Mouse (Mus musculus) midbrain, embryonic 16.5 days (tissue): ENCODE measurements at regions not wholly inside any gene's neighbourhood (a gene's known extent, or its start where the extent isn't known, plus 50 kb on each side); places are given as distances from the start of the nearest gene placed in this dataset.
A peak's percentile ranks its signal among the peaks of the same experiment; 100 is the strongest.

Experiments used
- ATAC-seq: fragments of 200-750 bp; cut with Nextera tagmentation; 2 replicates; pipeline ENCODE4 v1.8.0; 2017; ENCODE audit warnings: moderate TSS enrichment
- H3K27ac ChIP-seq: fragments of 300-500 bp; sonication (generic); 2 replicates; pipeline ENCODE4 v1.5.1; 2014; ENCODE audit warnings: mild to moderate bottlenecking, low read length, mixed read lengths
- H3K27me3 ChIP-seq: fragments of 300-500 bp; sonication (generic); 2 replicates; pipeline ENCODE4 v1.6.1; 2014; ENCODE audit warnings: low read depth, low read length, mixed read lengths; ENCODE audit not compliant: control insufficient read depth, insufficient read depth
- H3K36me3 ChIP-seq: fragments of 300-500 bp; sonication (generic); 2 replicates; pipeline ENCODE4 v1.6.1; 2014; ENCODE audit warnings: mild to moderate bottlenecking, low read length, moderate library complexity, mixed read lengths; ENCODE audit not compliant: control insufficient read depth, insufficient read depth
- H3K4me1 ChIP-seq: fragments of 300-500 bp; sonication (generic); 2 replicates; pipeline ENCODE4 v1.6.1; 2014; ENCODE audit warnings: mild to moderate bottlenecking, low read length, mixed read lengths; ENCODE audit not compliant: control insufficient read depth, insufficient read depth
- H3K4me2 ChIP-seq: fragments of 300-500 bp; sonication (generic); 2 replicates; pipeline ENCODE4 v1.6.1; 2014; ENCODE audit warnings: mild to moderate bottlenecking, low read length, mixed read lengths
- H3K4me3 ChIP-seq: fragments of 300-500 bp; sonication (generic); 2 replicates; pipeline ENCODE4 v1.5.1; 2014; ENCODE audit warnings: low read depth, mild to moderate bottlenecking, low read length, moderate library complexity, mixed read lengths
- H3K9ac ChIP-seq: fragments of 300-500 bp; sonication (generic); 2 replicates; pipeline ENCODE4 v1.6.1; 2014; ENCODE audit warnings: low read depth, low read length, mixed read lengths
- H3K9me3 ChIP-seq: fragments of 300-500 bp; sonication (generic); replicated peaks from 2 replicates; pipeline ENCODE4 v1.6.1; 2014; ENCODE audit warnings: mild to moderate bottlenecking, low read length, mixed read lengths; ENCODE audit not compliant: control insufficient read depth, poor library complexity, severe bottlenecking
- WGBS: fragments of 180-500 bp; shearing (Covaris S2); extraction: QIAGEN DNeasy Blood & Tissue Kit; methylation state at CpG from one replicate; pipeline ENCODE4 v1.1.7; 2014; 5-methylcytosine and 5-hydroxymethylcytosine counted together

DNA sequence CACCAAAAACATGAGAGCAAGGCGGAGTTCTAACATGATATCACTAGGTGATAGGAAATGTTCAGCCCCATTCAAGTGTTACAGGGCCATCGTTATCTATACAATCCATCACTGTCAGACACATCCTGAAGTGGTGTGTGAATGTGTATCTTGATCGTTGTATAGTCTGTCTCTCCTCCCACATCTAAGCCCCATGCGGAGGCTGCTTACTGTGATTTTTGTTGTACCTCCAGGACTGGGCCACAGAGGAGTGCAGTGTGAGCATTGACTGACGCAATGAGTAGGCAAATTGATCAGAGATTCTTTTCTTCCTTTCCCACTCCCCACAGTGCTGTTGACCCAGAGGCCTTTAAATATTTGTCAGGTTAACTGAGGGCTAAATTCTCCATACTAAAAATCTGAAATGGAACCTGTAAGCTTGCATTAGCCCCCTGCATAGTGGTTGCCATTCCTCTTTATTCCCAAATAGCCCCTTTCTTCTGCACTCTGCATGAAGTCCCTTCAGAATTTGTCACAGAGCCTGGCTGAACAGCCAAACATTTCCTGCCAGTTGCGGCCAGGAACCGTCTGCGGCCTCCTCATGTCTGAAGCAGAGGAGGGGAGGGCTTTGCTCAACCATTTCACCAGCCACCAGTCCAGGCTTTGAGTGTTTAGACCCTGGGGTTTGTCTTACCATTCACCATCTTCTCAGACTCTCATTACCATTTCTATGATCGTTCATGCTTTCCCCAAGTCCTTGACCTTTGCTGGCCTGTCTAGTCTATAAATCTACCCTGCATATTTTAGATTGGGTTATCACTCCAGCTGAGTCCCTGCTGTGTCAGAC is 119.3 kb downstream of the Ttc8 start:
- Histone ChIP-seq H3K36me3 (no peaks in the 10 kb centered on the region), H3K27ac (no peak overlapping the region), H3K4me1 (peaks cover 6% of the 10 kb centered on the region), H3K9ac (no peak overlapping the region), H3K4me2 (no peak overlapping the region), H3K9me3 (no peaks in the 10 kb centered on the region), H3K27me3 (no peaks in the 10 kb centered on the region; the same call in 1 of the 2 replicates), H3K4me3 (no peak overlapping the region)
- 0 out of 2 replicates have a peak, but pooled peaks have one; percentile 8 for ATAC-seq
- 29% methylated on average over 9 of the region's 9 CpGs for WGBS

GRCm38 (mm10) chr12:99041606-99042005 is 121.2 kb downstream of the Ttc8 start:
- Histone ChIP-seq H3K4me1 (peaks cover 6% of the 10 kb centered on the region), H3K9ac (no peak overlapping the region), H3K9me3 (no peaks in the 10 kb centered on the region), H3K4me3 (no peak overlapping the region), H3K27me3 (no peaks in the 10 kb centered on the region; the same call in 1 of the 2 replicates), H3K27ac (no peak overlapping the region), H3K4me2 (no peak overlapping the region), H3K36me3 (no peaks in the 10 kb centered on the region)
- ATAC-seq: no peak
- WGBS: 62% methylated on average over 4 of the region's 4 CpGs

- ATAC-seq: no peak
- 0 out of 2 replicates have a peak overlapping the region, but pooled peaks have one; percentile 18 for H3K27ac ChIP-seq
- H3K9ac ChIP-seq: no peak overlapping the region
- H3K36me3 ChIP-seq: no peaks in the 10 kb centered on the region
- H3K4me2 ChIP-seq: no peak overlapping the region
- H3K4me1 ChIP-seq: peaks cover 6% of the 10 kb centered on the region
- H3K27me3 ChIP-seq: no peaks in the 10 kb centered on the region
- no peak overlapping the region for H3K4me3 ChIP-seq
- WGBS: 63% methylated on average over 16 of the region's 16 CpGs
- H3K9me3 ChIP-seq: no peaks in the 10 kb centered on the region
Measured at GRCm38 (mm10) chr12:99042918-99043862, 122.8 kb downstream of the Ttc8 start.

DNA sequence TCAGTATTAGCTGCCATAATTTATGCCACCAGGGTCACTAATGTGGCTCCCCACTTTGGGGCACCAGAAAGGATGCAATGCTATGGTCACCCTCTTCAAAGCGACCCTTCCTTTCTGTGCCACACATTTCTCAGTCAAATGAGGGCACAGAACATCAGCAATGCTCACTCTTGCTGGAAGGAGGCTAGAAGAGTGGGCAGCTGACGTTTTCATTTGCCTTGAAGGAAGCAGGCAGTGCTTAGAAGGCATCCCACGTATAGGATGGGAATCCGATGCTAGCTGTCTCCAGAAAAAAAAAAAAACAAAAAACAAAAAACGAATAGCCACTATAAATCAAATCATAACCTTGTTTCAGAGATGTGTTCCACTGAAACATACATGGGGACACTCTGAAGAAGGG is 124.1 kb downstream of the Ttc8 start:
- 61% methylated on average over 5 of the region's 5 CpGs for WGBS
- H3K36me3 ChIP-seq: no peaks in the 10 kb centered on the region
- no peak for ATAC-seq
- no peak overlapping the region for H3K9ac ChIP-seq
- H3K4me2 ChIP-seq: no peak overlapping the region
- H3K4me1 ChIP-seq: peaks cover 6% of the 10 kb centered on the region
- H3K27me3 ChIP-seq: no peaks in the 10 kb centered on the region
- no peak overlapping the region for H3K4me3 ChIP-seq
- no peak overlapping the region for H3K27ac ChIP-seq
- H3K9me3 ChIP-seq: no peaks in the 10 kb centered on the region

GRCm38 (mm10) chr12:99050426-99050825 is 130.1 kb downstream of the Ttc8 start:
- 80% methylated on average over 2 of the region's 2 CpGs for WGBS
- Histone ChIP-seq H3K4me3 (no peak overlapping the region), H3K27me3 (no peaks in the 10 kb centered on the region), H3K9ac (no peak overlapping the region), H3K27ac (no peak overlapping the region), H3K36me3 (no peaks in the 10 kb centered on the region), H3K4me1 (no peaks in the 10 kb centered on the region), H3K4me2 (no peak overlapping the region), H3K9me3 (no peaks in the 10 kb centered on the region)
- ATAC-seq: no peak

DNA sequence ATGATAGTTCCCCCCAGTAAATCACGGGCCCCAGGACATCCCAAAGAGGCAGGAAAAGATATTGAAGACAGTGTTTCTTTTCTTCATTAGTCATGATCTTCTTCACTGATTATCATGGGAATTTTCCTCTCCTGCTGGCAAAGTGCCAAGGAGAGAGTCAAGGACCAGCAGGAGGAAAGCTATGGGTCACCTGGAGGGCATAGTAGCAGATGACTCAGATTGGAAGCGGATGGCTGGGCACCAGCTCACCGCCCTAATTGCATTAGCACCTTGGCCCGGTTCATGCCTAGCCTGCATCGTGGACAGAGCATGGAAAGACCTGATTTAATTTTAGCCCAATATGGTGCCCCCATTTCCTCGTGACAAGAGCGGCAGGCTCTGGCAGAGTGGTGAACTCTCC is 132.2 kb downstream of the Ttc8 start:
- Histone ChIP-seq H3K4me2 (no peak overlapping the region), H3K27ac (no peak overlapping the region), H3K36me3 (no peaks in the 10 kb centered on the region), H3K9me3 (no peaks in the 10 kb centered on the region), H3K4me1 (no peaks in the 10 kb centered on the region), H3K27me3 (no peaks in the 10 kb centered on the region), H3K9ac (no peak overlapping the region), H3K4me3 (no peak overlapping the region)
- WGBS: 80% methylated on average over 7 of the region's 7 CpGs
- ATAC-seq: no peak

- 95% methylated on average over 2 of the region's 2 CpGs for WGBS
Measured at GRCm38 (mm10) chr12:99057521-99057920, 137.1 kb downstream of the Ttc8 start.

DNA sequence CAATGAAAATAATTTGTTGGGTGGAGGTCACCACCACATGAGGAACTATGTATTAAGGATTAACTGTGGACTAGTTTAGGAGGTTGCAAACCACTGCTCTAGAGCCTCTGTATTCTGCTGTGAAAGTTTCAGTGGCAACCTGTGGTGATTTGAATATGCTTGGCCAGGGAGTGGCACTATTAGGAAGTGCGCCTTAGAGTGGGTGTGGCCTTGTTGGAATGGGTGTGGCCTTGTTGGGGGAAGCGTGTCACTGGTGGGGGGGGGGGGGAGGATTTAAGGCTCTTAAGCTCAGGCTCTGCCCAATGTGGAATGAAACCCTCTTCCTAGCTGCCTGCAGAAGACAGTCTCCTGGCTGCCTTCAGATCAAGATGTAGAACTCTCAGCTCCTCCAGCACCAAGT is 138.5 kb downstream of the Ttc8 start:
- Histone ChIP-seq H3K4me3 (no peak overlapping the region), H3K27ac (no peak overlapping the region), H3K4me1 (no peaks in the 10 kb centered on the region), H3K9me3 (no peaks in the 10 kb centered on the region), H3K4me2 (no peak overlapping the region), H3K27me3 (no peaks in the 10 kb centered on the region), H3K36me3 (no peaks in the 10 kb centered on the region), H3K9ac (no peak overlapping the region)
- ATAC-seq: no peak
- WGBS: 60% methylated on average over 2 of the region's 2 CpGs

More at GRCm38 (mm10) chr12:99057521-99057920, 137.1 kb downstream of the Ttc8 start:
- Histone ChIP-seq H3K9me3 (no peaks in the 10 kb centered on the region), H3K4me1 (no peaks in the 10 kb centered on the region), H3K27ac (no peak overlapping the region), H3K36me3 (no peaks in the 10 kb centered on the region), H3K4me2 (no peak overlapping the region), H3K4me3 (no peak overlapping the region), H3K9ac (no peak overlapping the region), H3K27me3 (no peaks in the 10 kb centered on the region)
- ATAC-seq: no peak

- no peak overlapping the region for H3K4me3 ChIP-seq
- no peak overlapping the region for H3K9ac ChIP-seq
- no peak overlapping the region for H3K4me2 ChIP-seq
- H3K27ac ChIP-seq: no peak overlapping the region
- H3K36me3 ChIP-seq: no peaks in the 10 kb centered on the region
- no peaks in the 10 kb centered on the region for H3K4me1 ChIP-seq
- no peaks in the 10 kb centered on the region for H3K9me3 ChIP-seq
- 96% methylated on average over 4 of the region's 4 CpGs for WGBS
- ATAC-seq: no peak
- no peaks in the 10 kb centered on the region for H3K27me3 ChIP-seq
Measured at GRCm38 (mm10) chr12:99059491-99059890, 139.1 kb downstream of the Ttc8 start.
